8 mouse cellular contexts compared by ENCODE assay signal in genomic region chr9:65123552-65124168, GRCm38 (mm10). TPM values are rescaled to one million over a fixed set of nuclear protein-coding genes. Genes with fewer than 3 reads are reported as not detected.
DNase-seq lines count a peak whose midpoint lies in the region; ATAC-seq and TF ChIP-seq lines count a peak whose summit lies in the region.

No protein-coding gene starts in this region.

- peaks cover 56% of the 10 kb centered on the region for H3K36me3 ChIP-seq in embryonic facial prominence, embryonic 14.5 days (ENCODE audit: control insufficient read depth, insufficient read depth, low read length)
- peaks cover 20% of the 10 kb centered on the region for H3K36me3 ChIP-seq in hindbrain, embryonic 14.5 days (replicated peaks; ENCODE audit: control insufficient read depth, insufficient read depth)
- H3K36me3 ChIP-seq in liver, embryonic 12.5 days = peaks cover 1% of the 10 kb centered on the region; the same call in 1 of the 2 replicates
- H3K36me3 ChIP-seq in neural tube, embryonic 11.5 days (ENCODE audit: control insufficient read depth, insufficient read depth, low read length) = no peaks in the 10 kb centered on the region

- H3K4me1 ChIP-seq in embryonic facial prominence, embryonic 14.5 days (ENCODE audit: control insufficient read depth, insufficient read depth, low read length) = peaks cover 4% of the 10 kb centered on the region; the same call in 1 of the 2 replicates
- H3K4me1 ChIP-seq in hindbrain, embryonic 14.5 days (replicated peaks; ENCODE audit: control insufficient read depth, insufficient read depth, low read length) = peaks cover 5% of the 10 kb centered on the region; the same call in 1 of the 2 replicates
- H3K4me1 ChIP-seq in liver, embryonic 12.5 days = peaks cover 15% of the 10 kb centered on the region; the same call in 1 of the 2 replicates
- H3K4me1 ChIP-seq in neural tube, embryonic 11.5 days (ENCODE audit: control insufficient read depth, insufficient read depth, low read length) = peaks cover 7% of the 10 kb centered on the region

- peak overlapping the region; percentile 52 for H3K4me3 ChIP-seq in gastrocnemius, adult 2 months
- peak overlapping the region; percentile 38 for H3K4me3 ChIP-seq in embryonic facial prominence, embryonic 14.5 days (ENCODE audit: low read depth, low read length)
- H3K4me3 ChIP-seq in hindbrain, embryonic 14.5 days (replicated peaks; ENCODE audit: low read length) = peak overlapping the region; percentile 32
- peak overlapping the region; percentile 42 for H3K4me3 ChIP-seq in liver, embryonic 12.5 days
- peak overlapping the region; percentile 34 for H3K4me3 ChIP-seq in neural tube, embryonic 11.5 days (ENCODE audit: low read depth, low read length)

- H3K27me3 ChIP-seq in embryonic facial prominence, embryonic 14.5 days (replicated peaks; ENCODE audit: control insufficient read depth, insufficient read depth, low read length) = no peaks in the 10 kb centered on the region; the same call in 1 of the 2 replicates
- no peaks in the 10 kb centered on the region for H3K27me3 ChIP-seq in hindbrain, embryonic 14.5 days (ENCODE audit: control insufficient read depth, insufficient read depth, low read length)
- peaks cover 79% of the 10 kb centered on the region for H3K27me3 ChIP-seq in liver, embryonic 12.5 days (replicated peaks)
- 0 out of 2 replicates have a peak, but pooled peaks cover 6% of the 10 kb centered on the region for H3K27me3 ChIP-seq in neural tube, embryonic 11.5 days (ENCODE audit: control insufficient read depth, insufficient read depth, low read length)

- peak overlapping the region; percentile 68 for H3K4me2 ChIP-seq in embryonic facial prominence, embryonic 14.5 days (ENCODE audit: low read depth, low read length)
- peak overlapping the region; percentile 75 for H3K4me2 ChIP-seq in hindbrain, embryonic 14.5 days (replicated peaks)
- peak overlapping the region; percentile 69 for H3K4me2 ChIP-seq in liver, embryonic 12.5 days
- peak overlapping the region; percentile 89 for H3K4me2 ChIP-seq in neural tube, embryonic 11.5 days (ENCODE audit: low read depth)

- no peaks in the 10 kb centered on the region for H3K9me3 ChIP-seq in embryonic facial prominence, embryonic 14.5 days (ENCODE audit: control insufficient read depth, low read length)
- H3K9me3 ChIP-seq in hindbrain, embryonic 14.5 days (ENCODE audit: control insufficient read depth, low read length) = no peaks in the 10 kb centered on the region
- H3K9me3 ChIP-seq in liver, embryonic 12.5 days (replicated peaks) = no peaks in the 10 kb centered on the region
- H3K9me3 ChIP-seq in neural tube, embryonic 11.5 days (ENCODE audit: control insufficient read depth, low read length) = no peaks in the 10 kb centered on the region

- peak; percentile 49 for TF ChIP-seq CTCF in gastrocnemius, adult 2 months (IDR thresholded peaks at IDR 0.05)

- intact Hi-C loops in gastrocnemius, adult 2 months (cut with DNase I) = loop anchor here (5.0 kb wide), 2 partner anchors 46 to 111 kb away; no protein-coding TSS in a partner anchor

- no peak for DNase-seq in gastrocnemius, adult 2 months
- DNase-seq in gastrocnemius, adult 8-10 months (ENCODE audit: low spot score in 2 of 2) = no peak
- DNase-seq in adrenal gland, postnatal 10 days = peak; percentile 77
- DNase-seq in embryonic facial prominence, embryonic 14.5 days (ENCODE audit: low spot score) = peak; percentile 61
- peak; percentile 73 for DNase-seq in hindbrain, embryonic 14.5 days (ENCODE audit: low spot score)
- peak; percentile 85 for DNase-seq in neural tube, embryonic 11.5 days (ENCODE audit: low spot score)
- DNase-seq in ovary, postnatal 36 days (ENCODE audit: low spot score) = no peak

- peak overlapping the region; percentile 58 for H3K9ac ChIP-seq in embryonic facial prominence, embryonic 14.5 days (ENCODE audit: low read depth, low read length)
- H3K9ac ChIP-seq in hindbrain, embryonic 14.5 days = peak overlapping the region; percentile 52
- H3K9ac ChIP-seq in liver, embryonic 12.5 days = no peak overlapping the region
- peak overlapping the region; percentile 60 for H3K9ac ChIP-seq in neural tube, embryonic 11.5 days (ENCODE audit: low read length)

- 9% methylated on average over 19 of the region's 48 CpGs for WGBS in embryonic facial prominence, embryonic 14.5 days
- WGBS in hindbrain, embryonic 14.5 days = 3% methylated on average over 46 of the region's 48 CpGs
- 4% methylated on average over 46 of the region's 48 CpGs for WGBS in liver, embryonic 12.5 days (ENCODE audit: insufficient replicate concordance)
- 2% methylated on average over 44 of the region's 48 CpGs for WGBS in neural tube, embryonic 11.5 days

- ATAC-seq in embryonic facial prominence, embryonic 14.5 days (ENCODE audit: low read depth) = peak; percentile 41; the same call in 1 of the 2 replicates
- ATAC-seq in hindbrain, embryonic 14.5 days (ENCODE audit: low FRiP score) = peak; percentile 55; the same call in 1 of the 2 replicates
- ATAC-seq in liver, embryonic 12.5 days = no peak
- peak; percentile 35; the same call in 1 of the 2 replicates for ATAC-seq in neural tube, embryonic 11.5 days (ENCODE audit: insufficient read depth, low FRiP score, low TSS enrichment)

- no peak overlapping the region for H3K27ac ChIP-seq in gastrocnemius, adult 2 months
- no peak overlapping the region for H3K27ac ChIP-seq in embryonic facial prominence, embryonic 14.5 days (replicated peaks; ENCODE audit: low read depth, low read length)
- H3K27ac ChIP-seq in hindbrain, embryonic 14.5 days = no peak overlapping the region
- H3K27ac ChIP-seq in liver, embryonic 12.5 days = no peak overlapping the region
- no peak overlapping the region for H3K27ac ChIP-seq in neural tube, embryonic 11.5 days (ENCODE audit: low read depth, low read length)

RNA-seq across cellular contexts. Expression of gene Igdcc3, which starts 17.3 kb away (rescaled TPM):
- total RNA-seq in gastrocnemius, adult 2 months (2021) = under 1 TPM; 0.17 to 0.18 TPM
- under 1 TPM; 0.10 to 0.17 (median 0.12) TPM for total RNA-seq in gastrocnemius, adult 8-10 months (2022)
- 1 to 10 TPM; 1.2 to 1.7 TPM for total RNA-seq in adrenal gland, postnatal 10 days (2021)
- polyA plus RNA-seq in embryonic facial prominence, embryonic 14.5 days (2014; fragmentation: Nextera tagmentation; extraction: Ambion mirVana) = 1.1 and 1.4 TPM in 2 replicates
- 10.5 and 10.6 TPM in 2 replicates for polyA plus RNA-seq in hindbrain, embryonic 14.5 days (2014; fragmentation: Nextera tagmentation; extraction: Ambion mirVana)
- polyA plus RNA-seq in liver, embryonic 12.5 days (2016; fragmentation: Nextera tagmentation; extraction: Ambion mirVana) = 0.75 and 0.79 TPM in 2 replicates
- 60.7 and 71.9 TPM in 2 replicates for polyA plus RNA-seq in neural tube, embryonic 11.5 days (2014; fragmentation: Nextera tagmentation; extraction: Ambion mirVana)

RNA-seq across cellular contexts. Expression of gene Igdcc4, which starts 22.4 kb away (rescaled TPM):
- total RNA-seq in gastrocnemius, adult 2 months (2021) = 10 to 100 TPM; 22.1 to 34.4 TPM
- total RNA-seq in gastrocnemius, adult 8-10 months (2022) = 10 to 100 TPM; 28.1 to 32.6 (median 30.4) TPM
- total RNA-seq in adrenal gland, postnatal 10 days (2021) = 10 to 100 TPM; 18.0 to 27.0 TPM
- polyA plus RNA-seq in embryonic facial prominence, embryonic 14.5 days (2014; fragmentation: Nextera tagmentation; extraction: Ambion mirVana) = 55.6 and 58.5 TPM in 2 replicates
- 18.9 and 19.4 TPM in 2 replicates for polyA plus RNA-seq in hindbrain, embryonic 14.5 days (2014; fragmentation: Nextera tagmentation; extraction: Ambion mirVana)
- polyA plus RNA-seq in liver, embryonic 12.5 days (2016; fragmentation: Nextera tagmentation; extraction: Ambion mirVana) = 5.6 and 6.3 TPM in 2 replicates
- 12.3 and 14.1 TPM in 2 replicates for polyA plus RNA-seq in neural tube, embryonic 11.5 days (2014; fragmentation: Nextera tagmentation; extraction: Ambion mirVana)

Comparison
In these comparisons a context has a peak if more than half of its experiments do, and no peak if none do; other contexts are left out.
1. DNase-seq: peak in adrenal gland, postnatal 10 days (single experiment), embryonic facial prominence, embryonic 14.5 days (single experiment), hindbrain, embryonic 14.5 days (single experiment) and neural tube, embryonic 11.5 days (single experiment); none in gastrocnemius, adult 2 months (single experiment), gastrocnemius, adult 8-10 months (0 of 2) and ovary, postnatal 36 days (single experiment).
2. Peak in every context shown above with its lines, with median percentiles within 50 percentile points of each other: H3K4me3 ChIP-seq and H3K4me2 ChIP-seq.